Mouse (Mus musculus) myocyte (in vitro differentiated cells): ENCODE data around the gene Tmem41b. TPM values are rescaled to one million over a fixed set of nuclear protein-coding genes. Genes with fewer than 3 reads are reported as not detected.

Experiments used
- H3K27me3 ChIP-seq: one replicate; pipeline ENCODE4 v1.6.1; 2011; ENCODE audit not compliant: control insufficient read depth, insufficient read depth, insufficient read length
- H3K36me3 ChIP-seq: one replicate; pipeline ENCODE4 v1.6.1; 2011; ENCODE audit not compliant: control insufficient read depth, insufficient read depth
- H3K4me2 ChIP-seq: one replicate; pipeline ENCODE4 v1.6.1; 2011; ENCODE audit warnings: low read depth, control low read depth
- H3K4me3 ChIP-seq: one replicate; pipeline ENCODE4 v1.5.1; 2011; ENCODE audit warnings: mild to moderate bottlenecking, control low read depth, moderate library complexity
- H3K79me2 ChIP-seq: one replicate; pipeline ENCODE4 v1.6.1; 2011; ENCODE audit not compliant: control insufficient read depth, insufficient read depth
- H3ac ChIP-seq: one replicate; pipeline ENCODE4 v1.6.1; 2011; ENCODE audit not compliant: control insufficient read depth, insufficient read length
- MYOD1 ChIP-seq, 3 experiments: IDR thresholded peaks; one replicate each; pipeline ENCODE4 v1.6.1; 2011; ENCODE audit warnings: control low read depth in 2 of 3, low read depth in 2 of 3, mild to moderate bottlenecking in 2 of 3, moderate library complexity in 1 of 3; ENCODE audit not compliant: insufficient read length in 2 of 3, control insufficient read depth in 1 of 3
- MYOG ChIP-seq, 3 experiments: IDR thresholded peaks; one replicate each; pipeline ENCODE4 v1.6.1; 2011; ENCODE audit warnings: control low read depth in 2 of 3, low read depth in 2 of 3, mild to moderate bottlenecking in 2 of 3; ENCODE audit not compliant: insufficient read length in 2 of 3, control insufficient read depth in 1 of 3, insufficient read depth in 1 of 3
- POLR2A ChIP-seq: IDR thresholded peaks from one replicate; pipeline ENCODE4 v1.6.1; 2011; ENCODE audit warnings: low read depth, mild to moderate bottlenecking, control low read depth, moderate library complexity; ENCODE audit not compliant: insufficient read length
- POLR2AphosphoS2 ChIP-seq: IDR thresholded peaks from one replicate; pipeline ENCODE4 v1.6.1; 2011; ENCODE audit warnings: low read depth, control low read depth; ENCODE audit not compliant: insufficient read length
- SRF ChIP-seq: IDR thresholded peaks from one replicate; pipeline ENCODE4 v1.6.1; 2011; ENCODE audit warnings: low read depth; ENCODE audit not compliant: control insufficient read depth, insufficient read length
- TCF3 ChIP-seq: IDR thresholded peaks from one replicate; pipeline ENCODE4 v1.6.1; 2011; ENCODE audit warnings: low read depth, control low read depth; ENCODE audit not compliant: insufficient read length
- USF1 ChIP-seq: IDR thresholded peaks from one replicate; pipeline ENCODE4 v1.6.1; 2011; ENCODE audit warnings: low read depth, mild to moderate bottlenecking, control low read depth, moderate library complexity
- polyA plus RNA-seq: library from polyadenylated mRNA; unstranded; fragments of >200 nt; fragmentation: generic; extraction: Trizol; gene quantifications from one replicate; pipeline ENCODE4 v1.2.1, GENCODE M21; 2012; ENCODE audit warnings: missing spikeins

Tmem41b gene
- polyA plus RNA-seq, 1 experiment: 32.2 TPM

- Histone ChIP-seq H3ac (no peak overlapping the region), H3K4me2 (no peak overlapping the region), H3K79me2 (no peaks in the 10 kb centered on the region), H3K4me3 (no peak overlapping the region), H3K36me3 (peaks cover 20% of the 10 kb centered on the region), H3K27me3 (no peaks in the 10 kb centered on the region)
- TF ChIP-seq POLR2AphosphoS2: no peak
- TF ChIP-seq TCF3: no peak
- TF ChIP-seq MYOG (IDR thresholded peaks at IDR 0.05; ENCODE audit: control insufficient read depth in 1 of 3, insufficient read depth in 1 of 3, insufficient read length in 2 of 3, low read depth in 2 of 3): no peak
- no peak for TF ChIP-seq USF1
- TF ChIP-seq MYOD1 (IDR thresholded peaks at IDR 0.05; ENCODE audit: control insufficient read depth in 1 of 3, insufficient read length in 2 of 3, low read depth in 2 of 3): no peak
- TF ChIP-seq POLR2A: no peak
- no peak for TF ChIP-seq SRF
These were observed 63.8 kb downstream of the Tmem41b start for GRCm38 (mm10) chr7:109922889-109923288.

Other genes starting within 250 kb of the Tmem41b start
- gene Tmem9b, start 234.1 kb downstream of the Tmem41b start, polyA plus RNA-seq: 57.1 TPM
- gene Nrip3, start 204.9 kb downstream of the Tmem41b start, polyA plus RNA-seq: 0.01 TPM
- gene Scube2, start 121.2 kb downstream of the Tmem41b start, polyA plus RNA-seq: not detected
- 54.0 TPM for gene Dennd5a, start 26.5 kb downstream of the Tmem41b start, polyA plus RNA-seq
- gene Ipo7, start 31.3 kb upstream of the Tmem41b start, polyA plus RNA-seq: 28.3 TPM
- 6.4 TPM for gene Zfp143, start 74.3 kb upstream of the Tmem41b start, polyA plus RNA-seq
- gene Wee1, start 135.1 kb upstream of the Tmem41b start, polyA plus RNA-seq: 4.6 TPM
- gene Swap70, start 234.8 kb upstream of the Tmem41b start, polyA plus RNA-seq: 11.4 TPM